Mouse (Mus musculus): ENCODE data around the gene Srsf5. TPM values are rescaled to one million over a fixed set of nuclear protein-coding genes. Genes with fewer than 3 reads are reported as not detected.

Gene Srsf5
- polyA plus RNA-seq, 1 experiment from 2014 or later, result 283 TPM

- Histone ChIP-seq H3K27me3 (ENCODE audit: control insufficient read depth, insufficient read depth, low read length) (no peaks in the 10 kb centered on the region), H3K9me3 (ENCODE audit: control insufficient read depth, low read length) (no peaks in the 10 kb centered on the region), H3K4me2 (replicated peaks; ENCODE audit: low read depth) (no peak overlapping the region), H3K4me1 (replicated peaks; ENCODE audit: control insufficient read depth, insufficient read depth) (no peaks in the 10 kb centered on the region), H3K27ac (replicated peaks) (no peak overlapping the region), H3K9ac (ENCODE audit: low read length) (no peak overlapping the region), H3K36me3 (ENCODE audit: control insufficient read depth, insufficient read depth, low read length) (no peaks in the 10 kb centered on the region), H3K4me3 (ENCODE audit: low read depth, low read length) (no peak overlapping the region)
- ATAC-seq (ENCODE audit: low FRiP score, low TSS enrichment) (no peak), DNase-seq (ENCODE audit: low spot score) (no peak)
- 68% methylated on average over 1 of the region's 1 CpGs for WGBS
- no peak for TF ChIP-seq CTCF (IDR thresholded peaks at IDR 0.05; ENCODE audit: low read depth)
- no peak for TF ChIP-seq EP300 (optimal IDR thresholded peaks at IDR 0.05)
Observed at GRCm38 (mm10) chr12:80993773-80994172, 48.5 kb downstream of the Srsf5 start.

GRCm38 (mm10) chr12:80995326-80995725 is 50.0 kb downstream of the Srsf5 start:
- TF ChIP-seq CTCF (IDR thresholded peaks at IDR 0.05; ENCODE audit: low read depth), result no peak
- no peak for TF ChIP-seq EP300 (optimal IDR thresholded peaks at IDR 0.05)
- no peak overlapping the region for H3K9ac ChIP-seq (ENCODE audit: low read length)
- DNase-seq (ENCODE audit: low spot score) (no peak), ATAC-seq (ENCODE audit: low FRiP score, low TSS enrichment) (no peak)
- H3K4me2 ChIP-seq (replicated peaks; ENCODE audit: low read depth), result no peak overlapping the region
- no peak overlapping the region for H3K27ac ChIP-seq (replicated peaks)
- no peak overlapping the region for H3K4me3 ChIP-seq (ENCODE audit: low read depth, low read length)
- WGBS, result 86% methylated on average over 4 of the region's 4 CpGs
- H3K9me3 ChIP-seq (ENCODE audit: control insufficient read depth, low read length), result no peaks in the 10 kb centered on the region
- H3K36me3 ChIP-seq (ENCODE audit: control insufficient read depth, insufficient read depth, low read length), result no peaks in the 10 kb centered on the region
- H3K27me3 ChIP-seq (ENCODE audit: control insufficient read depth, insufficient read depth, low read length), result no peaks in the 10 kb centered on the region
- no peaks in the 10 kb centered on the region for H3K4me1 ChIP-seq (replicated peaks; ENCODE audit: control insufficient read depth, insufficient read depth)

- Histone ChIP-seq H3K27ac (replicated peaks) (no peak overlapping the region), H3K9me3 (ENCODE audit: control insufficient read depth, low read length) (no peaks in the 10 kb centered on the region), H3K36me3 (ENCODE audit: control insufficient read depth, insufficient read depth, low read length) (no peaks in the 10 kb centered on the region), H3K4me2 (replicated peaks; ENCODE audit: low read depth) (no peak overlapping the region), H3K4me3 (ENCODE audit: low read depth, low read length) (no peak overlapping the region), H3K4me1 (replicated peaks; ENCODE audit: control insufficient read depth, insufficient read depth) (no peaks in the 10 kb centered on the region), H3K9ac (ENCODE audit: low read length) (no peak overlapping the region), H3K27me3 (ENCODE audit: control insufficient read depth, insufficient read depth, low read length) (no peaks in the 10 kb centered on the region)
- no peak for ATAC-seq (ENCODE audit: low FRiP score, low TSS enrichment)
- no peak for TF ChIP-seq EP300 (optimal IDR thresholded peaks at IDR 0.05)
- no peak for TF ChIP-seq CTCF (IDR thresholded peaks at IDR 0.05; ENCODE audit: low read depth)
- DNase-seq (ENCODE audit: low spot score), result no peak
- 77% methylated on average over 4 of the region's 4 CpGs for WGBS
Observed at GRCm38 (mm10) chr12:80997652-80998051, 52.3 kb downstream of the Srsf5 start.

- no peaks in the 10 kb centered on the region for H3K36me3 ChIP-seq (ENCODE audit: control insufficient read depth, insufficient read depth, low read length)
- H3K4me3 ChIP-seq (ENCODE audit: low read depth, low read length), result no peak overlapping the region
- peak overlapping the region; percentile 35 for H3K4me2 ChIP-seq (replicated peaks; ENCODE audit: low read depth)
- TF ChIP-seq CTCF (IDR thresholded peaks at IDR 0.05; ENCODE audit: low read depth) (no peak), EP300 (optimal IDR thresholded peaks at IDR 0.05) (no peak)
- no peak overlapping the region for H3K9ac ChIP-seq (ENCODE audit: low read length)
- no peaks in the 10 kb centered on the region for H3K27me3 ChIP-seq (ENCODE audit: control insufficient read depth, insufficient read depth, low read length)
- H3K4me1 ChIP-seq (replicated peaks; ENCODE audit: control insufficient read depth, insufficient read depth), result no peaks in the 10 kb centered on the region
- no peak for ATAC-seq (ENCODE audit: low FRiP score, low TSS enrichment)
- DNase-seq (ENCODE audit: low spot score), result no peak
- H3K9me3 ChIP-seq (ENCODE audit: control insufficient read depth, low read length), result no peaks in the 10 kb centered on the region
- WGBS, result 12% methylated on average over 33 of the region's 33 CpGs
- H3K27ac ChIP-seq (replicated peaks), result no peak overlapping the region
Observed at GRCm38 (mm10) chr12:80998528-80999221, 53.4 kb downstream of the Srsf5 start.

Other genes with a start within 250 kb of the Srsf5 start
- gene Ccdc177, start 184.8 kb upstream of the Srsf5 start, polyA plus RNA-seq (2015; fragmentation: Nextera tagmentation; extraction: Ambion mirVana), result 0.06 and 0.07 TPM in 2 replicates
- gene Susd6, start 155.0 kb upstream of the Srsf5 start, polyA plus RNA-seq (2015; fragmentation: Nextera tagmentation; extraction: Ambion mirVana), result 12.3 and 12.9 TPM in 2 replicates
- 0.58 and 1.1 TPM in 2 replicates for gene Slc10a1, start 23.2 kb downstream of the Srsf5 start, polyA plus RNA-seq (2015; fragmentation: Nextera tagmentation; extraction: Ambion mirVana)
- gene Smoc1, start 81.3 kb downstream of the Srsf5 start, polyA plus RNA-seq (2015; fragmentation: Nextera tagmentation; extraction: Ambion mirVana), result 0.65 and 1.0 TPM in 2 replicates

Data from stomach, postnatal 0 days (tissue).